Mouse (Mus musculus): ENCODE measurements at regions not wholly inside any gene's neighbourhood (a gene's known extent, or its start where the extent isn't known, plus 50 kb on each side); places are given as distances from the start of the nearest gene placed in this dataset.

GRCm38 (mm10) chr3:149415081-149415480 is 424.7 kb upstream of the Adgrl2 start:
- TF ChIP-seq POLR2A (IDR thresholded peaks at IDR 0.05; ENCODE audit: extremely low read depth, insufficient read depth, low read length) (no peak), CTCF (IDR thresholded peaks at IDR 0.05; ENCODE audit: extremely low read depth, insufficient read depth, low read length) (no peak)

Data from cortical plate, adult 2 months (tissue).